Mouse (Mus musculus) limb, embryonic 15.5 days (tissue): ENCODE data around the gene Pcnt. TPM values are rescaled to one million over a fixed set of nuclear protein-coding genes. Genes with fewer than 3 reads are reported as not detected.

Experiments used
- ATAC-seq: fragments of 200-750 bp; cut with Nextera tagmentation; 2 replicates; pipeline ENCODE4 v1.8.0; 2017; ENCODE audit warnings: low read depth, moderate TSS enrichment; ENCODE audit not compliant: insufficient number of reproducible peaks, low FRiP score, low TSS enrichment
- H3K27ac ChIP-seq: fragments of 300-500 bp; sonication (generic); 2 replicates; pipeline ENCODE4 v1.5.1; 2015; ENCODE audit warnings: moderate library complexity, mild to moderate bottlenecking, inconsistent platforms
- H3K27me3 ChIP-seq: fragments of 300-500 bp; sonication (generic); 2 replicates; pipeline ENCODE4 v1.6.1; 2015; ENCODE audit warnings: inconsistent platforms
- H3K36me3 ChIP-seq: fragments of 300-500 bp; sonication (generic); 2 replicates; pipeline ENCODE4 v1.6.1; 2015; ENCODE audit warnings: inconsistent platforms
- H3K4me1 ChIP-seq: fragments of 300-500 bp; sonication (generic); 2 replicates; pipeline ENCODE4 v1.6.1; 2015; ENCODE audit warnings: inconsistent platforms
- H3K4me2 ChIP-seq: fragments of 300-500 bp; sonication (generic); 2 replicates; pipeline ENCODE4 v1.6.1; 2015; ENCODE audit warnings: mild to moderate bottlenecking, inconsistent platforms
- H3K4me3 ChIP-seq: fragments of 300-500 bp; sonication (generic); 2 replicates; pipeline ENCODE4 v1.5.1; 2015; ENCODE audit warnings: mild to moderate bottlenecking, inconsistent platforms
- H3K9ac ChIP-seq: fragments of 300-500 bp; sonication (generic); 2 replicates; pipeline ENCODE4 v1.6.1; 2015; ENCODE audit warnings: inconsistent platforms
- H3K9me3 ChIP-seq: fragments of 300-500 bp; sonication (generic); 2 replicates; pipeline ENCODE4 v1.6.1; 2016; ENCODE audit warnings: inconsistent platforms
- WGBS: fragments of 180-500 bp; shearing (Covaris S2); methylation state at CpG from one replicate; pipeline ENCODE4 v1.1.7; 2015; 5-methylcytosine and 5-hydroxymethylcytosine counted together
- polyA plus RNA-seq: library from polyadenylated mRNA; unstranded; fragments of >200 nt; fragmentation: Nextera tagmentation; extraction: Ambion mirVana; gene quantifications from 2 replicates; pipeline ENCODE4 v1.2.1, GENCODE M21; 2015

The Pcnt gene
- polyA plus RNA-seq, 1 experiment from 2014 or later, result 14.6 TPM

- no peaks in the 10 kb centered on the region for H3K36me3 ChIP-seq
- WGBS, result 72% methylated on average over 5 of the region's 5 CpGs
- ATAC-seq, result no peak
- no peak overlapping the region for H3K27ac ChIP-seq
- H3K4me1 ChIP-seq, result no peaks in the 10 kb centered on the region
- H3K4me2 ChIP-seq, result no peak overlapping the region
- H3K4me3 ChIP-seq, result no peak overlapping the region
- no peaks in the 10 kb centered on the region for H3K27me3 ChIP-seq
- H3K9ac ChIP-seq, result no peak overlapping the region
- H3K9me3 ChIP-seq, result no peaks in the 10 kb centered on the region
These were observed 12.7 kb upstream of the Pcnt start for GRCm38 (mm10) chr10:76455289-76455688.

- Histone ChIP-seq H3K4me2 (no peak within 1 kb of the TSS), H3K9ac (no peak within 1 kb of the TSS), H3K27ac (peak within 1 kb of the TSS; percentile 68), H3K36me3 (no peaks in the 10 kb centered on the region), H3K4me3 (no peak within 1 kb of the TSS), H3K27me3 (no peaks in the 10 kb centered on the region), H3K9me3 (no peaks in the 10 kb centered on the region), H3K4me1 (peaks cover 12% of the 10 kb centered on the region; the same call in 1 of the 2 replicates)
- WGBS, result 69% methylated on average over 5 of the region's 5 CpGs
- ATAC-seq, result no peak
These were observed 6.3 kb upstream of the Pcnt start, which contains the start of gene 2610028H24Rik for GRCm38 (mm10) chr10:76448851-76449250. TSS of gene 2610028H24Rik (plus strand) at chr10:76449081.

GRCm38 (mm10) chr10:76447406-76448229 is 5.0 kb upstream of the Pcnt start:
- ATAC-seq, result no peak
- peak overlapping the region; percentile 68 for H3K27ac ChIP-seq
- no peak overlapping the region for H3K4me3 ChIP-seq
- peaks cover 20% of the 10 kb centered on the region for H3K4me1 ChIP-seq
- H3K9me3 ChIP-seq, result no peaks in the 10 kb centered on the region
- no peak overlapping the region for H3K4me2 ChIP-seq
- no peak overlapping the region for H3K9ac ChIP-seq
- H3K27me3 ChIP-seq, result no peaks in the 10 kb centered on the region
- H3K36me3 ChIP-seq, result no peaks in the 10 kb centered on the region
- WGBS, result 59% methylated on average over 15 of the region's 15 CpGs

GRCm38 (mm10) chr10:76445996-76446681 is 3.6 kb upstream of the Pcnt start:
- H3K27ac ChIP-seq, result no peak overlapping the region
- H3K9ac ChIP-seq, result no peak overlapping the region
- H3K4me1 ChIP-seq, result peaks cover 28% of the 10 kb centered on the region
- no peak overlapping the region for H3K4me2 ChIP-seq
- no peaks in the 10 kb centered on the region for H3K9me3 ChIP-seq
- H3K27me3 ChIP-seq, result no peaks in the 10 kb centered on the region
- ATAC-seq, result no peak
- no peak overlapping the region for H3K4me3 ChIP-seq
- H3K36me3 ChIP-seq, result no peaks in the 10 kb centered on the region
- 70% methylated on average over 4 of the region's 4 CpGs for WGBS

GRCm38 (mm10) chr10:76440281-76440680 is 2.3 kb downstream of the Pcnt start, which contains the start of gene AC141477.1:
TSS of gene AC141477.1 (minus strand) at chr10:76440444.
- Histone ChIP-seq H3K9ac (no peak within 1 kb of the TSS), H3K27ac (no peak within 1 kb of the TSS), H3K36me3 (peaks cover 42% of the 10 kb centered on the region)

GRCm38 (mm10) chr10:76439107-76439890 is 3.3 kb downstream of the Pcnt start:
- H3K27ac ChIP-seq, result no peak overlapping the region
- no peak overlapping the region for H3K9ac ChIP-seq
- no peak overlapping the region for H3K4me3 ChIP-seq
- H3K4me2 ChIP-seq, result no peak overlapping the region
- no peaks in the 10 kb centered on the region for H3K27me3 ChIP-seq
- peaks cover 21% of the 10 kb centered on the region for H3K4me1 ChIP-seq
- peaks cover 51% of the 10 kb centered on the region for H3K36me3 ChIP-seq
- no peaks in the 10 kb centered on the region for H3K9me3 ChIP-seq
- no peak for ATAC-seq
- WGBS, result 92% methylated on average over 9 of the region's 9 CpGs

More at GRCm38 (mm10) chr10:76440281-76440680, 2.3 kb downstream of the Pcnt start, which contains the start of gene AC141477.1:
- no peak for ATAC-seq
- Histone ChIP-seq H3K4me2 (no peak within 1 kb of the TSS), H3K27me3 (no peaks in the 10 kb centered on the region), H3K9me3 (no peaks in the 10 kb centered on the region), H3K4me1 (peaks cover 21% of the 10 kb centered on the region), H3K4me3 (peak within 1 kb of the TSS; percentile 62; the same call in 1 of the 2 replicates)
- 97% methylated on average over 17 of the region's 17 CpGs for WGBS

GRCm38 (mm10) chr10:76433925-76434324 is 8.7 kb downstream of the Pcnt start:
- 93% methylated on average over 11 of the region's 11 CpGs for WGBS
- Histone ChIP-seq H3K4me2 (no peak overlapping the region), H3K36me3 (peaks cover 93% of the 10 kb centered on the region), H3K4me1 (no peaks in the 10 kb centered on the region), H3K27me3 (no peaks in the 10 kb centered on the region), H3K9ac (no peak overlapping the region), H3K27ac (no peak overlapping the region), H3K9me3 (no peaks in the 10 kb centered on the region), H3K4me3 (no peak overlapping the region)
- no peak for ATAC-seq

GRCm38 (mm10) chr10:76425674-76426073 is 16.9 kb downstream of the Pcnt start:
- no peak overlapping the region for H3K27ac ChIP-seq
- H3K4me1 ChIP-seq, result no peaks in the 10 kb centered on the region
- H3K27me3 ChIP-seq, result no peaks in the 10 kb centered on the region
- WGBS, result 96% methylated on average over 7 of the region's 7 CpGs
- H3K9me3 ChIP-seq, result no peaks in the 10 kb centered on the region
- H3K4me3 ChIP-seq, result no peak overlapping the region
- no peak for ATAC-seq
- no peak overlapping the region for H3K4me2 ChIP-seq
- no peak overlapping the region for H3K9ac ChIP-seq
- H3K36me3 ChIP-seq, result peaks cover 88% of the 10 kb centered on the region

GRCm38 (mm10) chr10:76416811-76417210 is 25.8 kb downstream of the Pcnt start:
- WGBS, result 91% methylated on average over 12 of the region's 12 CpGs
- peaks cover 88% of the 10 kb centered on the region for H3K36me3 ChIP-seq

GRCm38 (mm10) chr10:76408520-76408919 is 34.1 kb downstream of the Pcnt start:
- Histone ChIP-seq H3K4me1 (no peaks in the 10 kb centered on the region), H3K9me3 (no peaks in the 10 kb centered on the region), H3K4me3 (no peak overlapping the region), H3K36me3 (peaks cover 89% of the 10 kb centered on the region), H3K9ac (no peak overlapping the region), H3K4me2 (no peak overlapping the region), H3K27me3 (no peaks in the 10 kb centered on the region), H3K27ac (no peak overlapping the region)
- ATAC-seq, result no peak
- WGBS, result 92% methylated on average over 10 of the region's 10 CpGs

More at GRCm38 (mm10) chr10:76416811-76417210, 25.8 kb downstream of the Pcnt start:
- H3K4me2 ChIP-seq, result no peak overlapping the region
- H3K9ac ChIP-seq, result no peak overlapping the region
- H3K27me3 ChIP-seq, result no peaks in the 10 kb centered on the region
- no peaks in the 10 kb centered on the region for H3K4me1 ChIP-seq
- H3K9me3 ChIP-seq, result no peaks in the 10 kb centered on the region
- no peak overlapping the region for H3K4me3 ChIP-seq
- H3K27ac ChIP-seq, result no peak overlapping the region
- ATAC-seq, result no peak

- Histone ChIP-seq H3K9me3 (no peaks in the 10 kb centered on the region), H3K4me3 (no peak overlapping the region), H3K9ac (no peak overlapping the region), H3K27ac (no peak overlapping the region), H3K36me3 (peaks cover 55% of the 10 kb centered on the region), H3K4me1 (no peaks in the 10 kb centered on the region), H3K4me2 (no peak overlapping the region), H3K27me3 (no peaks in the 10 kb centered on the region)
- ATAC-seq, result no peak
- 93% methylated on average over 12 of the region's 12 CpGs for WGBS
These were observed 50.0 kb downstream of the Pcnt start for GRCm38 (mm10) chr10:76392596-76392995.
